Mouse (Mus musculus): ENCODE results near the gene Fhl2.
A peak's percentile ranks its signal among the peaks of the same experiment; 100 is the strongest.

The Fhl2 gene

DNA sequence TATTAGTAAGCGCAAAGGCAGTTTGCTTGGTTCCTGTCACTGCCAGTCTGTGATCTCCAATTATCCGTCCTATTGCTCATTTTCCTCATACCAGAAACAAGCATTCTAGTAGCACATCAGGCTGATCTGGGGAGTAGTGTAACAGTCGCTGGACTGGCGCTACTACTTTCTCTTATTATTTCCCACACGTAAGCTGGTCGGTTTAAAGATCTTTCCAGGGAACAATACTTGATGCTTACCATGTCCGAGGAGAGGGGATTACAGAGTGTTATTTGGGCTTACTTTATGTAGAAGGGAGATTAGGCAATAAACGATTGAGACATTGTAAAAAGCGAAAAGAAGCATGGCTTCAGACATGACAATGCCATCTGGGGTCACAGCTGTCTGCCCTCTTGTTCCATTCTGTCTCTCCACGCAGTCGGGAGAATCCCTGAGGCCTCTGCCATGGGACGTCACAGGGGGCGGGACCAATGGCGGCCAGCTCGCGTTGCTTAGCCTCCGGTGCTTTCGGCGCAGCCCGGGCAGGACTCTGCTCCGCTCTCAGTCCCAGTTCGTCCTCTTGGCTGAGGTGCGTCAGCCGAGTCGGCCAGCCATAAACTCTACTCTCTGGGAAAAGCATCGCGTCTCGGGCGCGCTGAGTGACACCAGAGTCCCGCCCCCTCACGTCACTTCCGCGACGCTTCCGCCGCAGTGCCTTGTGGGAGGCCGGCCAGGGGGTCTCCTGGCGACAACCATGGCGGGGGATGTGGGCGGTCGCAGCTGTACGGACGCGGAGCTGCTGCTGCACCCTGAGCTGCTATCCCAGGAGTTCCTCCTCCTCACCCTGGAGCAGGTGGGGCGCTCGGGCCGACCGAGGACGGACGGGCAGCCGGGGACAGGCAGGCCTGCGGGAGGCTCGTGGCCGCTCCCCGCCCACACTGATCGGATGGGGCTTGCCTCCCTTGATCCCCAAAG is 98.5 kb downstream of the Fhl2 start, which contains the start of the genes Tgfbrap1 and AI597479:
Tgfbrap1 (minus strand) TSS at position 607 of the 954 bp plus-strand sequence.
AI597479 (plus strand) TSS at position 680 of the 954 bp plus-strand sequence.
- peak; percentile 91 for DNase-seq

DNA sequence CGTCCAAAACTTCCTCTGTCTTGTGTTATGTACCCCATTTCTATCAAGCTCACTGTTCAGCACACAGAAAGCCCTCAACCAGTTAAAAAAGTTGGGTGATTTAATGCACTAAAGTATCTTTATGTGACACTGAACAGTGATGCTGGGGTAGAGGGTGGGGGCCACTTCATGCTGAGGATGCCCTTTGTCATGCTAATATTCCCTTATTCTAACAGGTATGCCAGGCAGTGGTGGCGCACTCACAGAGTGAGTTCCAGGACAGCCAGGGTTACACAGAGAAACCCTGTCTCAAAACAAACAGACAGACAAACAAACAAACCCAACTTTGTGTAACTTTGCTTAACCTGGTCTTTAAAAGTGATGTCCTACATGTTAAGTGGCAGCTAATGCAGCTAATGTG is 102.6 kb downstream of the Fhl2 start:
- no peak for DNase-seq

DNA sequence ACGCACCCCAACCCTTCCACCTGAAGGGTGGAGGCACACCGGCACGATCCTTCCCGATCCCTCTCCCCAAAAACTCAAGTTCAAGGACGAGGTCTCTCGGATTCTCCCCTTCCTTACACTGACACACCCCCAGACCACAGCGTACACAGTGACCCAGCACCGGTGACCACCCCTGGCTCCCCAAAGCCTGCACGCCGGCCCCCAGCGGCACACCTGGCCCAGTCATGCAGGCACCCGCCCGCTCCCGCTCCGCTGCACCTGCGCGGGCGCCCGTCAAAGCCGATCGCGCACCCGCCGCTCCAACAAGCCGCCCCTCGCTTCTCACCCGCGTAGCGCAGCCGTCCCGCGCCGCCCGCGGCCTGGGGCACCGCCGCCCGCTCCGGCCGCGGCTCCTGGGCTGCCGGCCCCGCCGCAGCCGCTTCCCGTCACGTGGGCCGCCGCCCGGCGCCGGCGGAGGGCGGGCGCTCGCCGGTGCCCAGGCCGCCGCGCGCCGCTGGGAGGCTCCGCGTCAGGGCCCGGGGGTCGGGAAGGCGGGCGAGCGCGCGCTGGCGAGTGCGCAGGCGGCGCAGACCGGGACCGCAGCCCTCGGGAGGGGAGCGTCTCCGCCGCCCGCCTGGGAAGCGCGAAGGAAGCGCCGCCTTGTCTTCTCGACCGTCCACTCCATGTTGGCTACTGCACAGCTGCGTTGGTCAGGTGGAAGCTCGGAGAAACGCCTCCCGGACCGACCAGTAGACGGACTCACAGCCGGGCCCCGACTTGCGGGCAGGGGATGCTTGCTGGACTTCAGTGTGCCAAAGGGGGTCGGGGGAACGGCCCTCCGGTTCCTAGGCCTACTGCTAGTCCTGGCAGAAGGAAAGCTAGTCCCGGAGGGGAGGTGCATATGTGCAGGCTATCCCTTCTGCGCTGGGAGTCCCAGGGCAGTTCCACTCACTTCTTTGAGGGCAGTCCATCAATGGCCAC is 104.4 kb downstream of the Fhl2 start:
- DNase-seq = peak; percentile 76

DNA sequence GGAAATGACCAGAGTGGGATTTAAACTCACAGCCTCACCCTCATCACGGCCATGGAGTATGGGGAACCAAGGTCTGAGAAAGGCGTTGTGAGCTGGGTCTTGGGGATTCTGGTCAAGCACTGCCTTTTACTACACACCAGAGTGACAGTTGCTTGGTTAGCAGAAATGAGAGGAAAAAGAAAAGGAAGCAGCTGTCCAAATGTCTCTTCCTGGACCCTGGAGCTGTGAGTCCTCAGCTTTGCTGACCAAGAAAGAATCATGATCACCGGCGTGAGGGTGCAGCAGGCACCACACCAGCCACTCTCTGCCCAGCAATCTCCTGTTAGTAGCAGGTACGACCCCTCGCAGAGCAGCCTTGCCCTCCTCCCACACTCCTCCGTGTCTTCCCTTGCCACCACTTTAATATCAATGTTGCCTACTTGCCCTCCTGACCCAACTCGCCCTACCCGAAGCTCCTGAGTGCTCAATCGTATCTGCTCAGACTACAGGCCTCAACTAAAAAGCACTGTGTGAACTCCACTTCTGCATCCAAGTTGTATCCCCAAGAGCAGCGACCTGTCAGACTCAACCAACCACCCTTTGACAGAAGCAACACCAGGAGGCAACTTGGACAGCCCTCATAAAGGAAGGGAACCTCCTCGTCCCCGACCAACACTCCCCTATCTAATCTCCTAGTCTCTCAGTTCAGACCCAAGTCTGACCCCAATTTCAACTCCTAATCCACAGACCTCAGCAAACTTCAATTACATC is 105.3 kb downstream of the Fhl2 start:
- peak; percentile 14 for DNase-seq

DNA sequence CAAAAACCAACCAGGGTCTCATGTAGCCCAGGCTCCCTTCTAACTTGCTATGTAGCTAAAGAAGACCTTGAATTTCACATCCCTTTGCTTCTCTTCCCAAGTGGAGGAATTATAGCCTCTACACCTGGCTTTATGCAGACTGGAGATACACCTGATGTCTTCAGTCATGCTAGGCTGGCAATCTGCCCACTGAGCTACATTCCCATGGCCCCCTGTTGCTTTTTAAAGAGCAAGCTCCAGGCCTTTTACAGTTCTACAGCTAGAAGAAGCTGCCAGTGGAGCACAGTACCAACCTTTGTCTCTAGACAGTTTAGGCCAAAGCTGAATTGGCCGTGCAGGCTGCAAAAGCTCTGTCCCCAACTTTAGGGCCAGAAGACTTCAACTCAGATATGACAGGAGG is 106.4 kb downstream of the Fhl2 start:
- no peak for DNase-seq

DNA sequence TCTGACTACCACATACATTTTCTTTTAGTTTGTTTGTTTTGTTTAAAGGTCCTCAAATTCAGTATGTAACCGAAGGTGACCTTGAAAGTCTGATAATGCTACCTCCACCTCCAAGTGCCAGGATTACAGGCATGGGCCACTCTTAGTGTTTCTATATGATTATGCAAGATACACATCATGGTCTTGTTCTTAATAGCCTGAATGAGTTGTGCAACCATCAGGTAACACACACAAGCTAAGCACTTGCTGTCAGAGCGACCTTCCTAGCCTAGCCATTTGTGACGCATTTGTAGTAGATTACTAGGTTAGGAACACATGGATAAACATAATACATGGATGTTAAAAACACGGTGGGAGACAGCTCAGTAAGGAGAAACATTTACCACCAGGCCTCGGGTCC is 113.8 kb downstream of the Fhl2 start:
- DNase-seq = no peak

DNA sequence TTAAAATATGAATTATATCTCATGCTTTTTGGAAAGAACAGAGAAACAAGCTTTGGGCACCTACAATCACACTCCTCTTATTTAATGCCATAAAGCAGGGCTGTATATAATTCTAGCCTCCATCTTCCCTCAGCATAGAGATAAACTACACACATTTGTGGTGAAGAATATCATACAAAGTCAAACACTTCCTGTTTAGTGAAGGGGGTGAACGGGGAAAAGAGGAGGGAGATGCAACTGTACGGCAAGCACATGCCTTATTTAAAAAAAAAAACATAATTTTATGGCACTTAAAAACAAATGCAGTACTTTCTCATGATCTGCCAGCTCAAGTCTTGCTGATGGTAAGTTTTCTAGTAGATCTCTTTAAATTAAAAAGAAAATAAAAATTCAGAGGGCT is 118.7 kb downstream of the Fhl2 start:
- DNase-seq = no peak

DNA sequence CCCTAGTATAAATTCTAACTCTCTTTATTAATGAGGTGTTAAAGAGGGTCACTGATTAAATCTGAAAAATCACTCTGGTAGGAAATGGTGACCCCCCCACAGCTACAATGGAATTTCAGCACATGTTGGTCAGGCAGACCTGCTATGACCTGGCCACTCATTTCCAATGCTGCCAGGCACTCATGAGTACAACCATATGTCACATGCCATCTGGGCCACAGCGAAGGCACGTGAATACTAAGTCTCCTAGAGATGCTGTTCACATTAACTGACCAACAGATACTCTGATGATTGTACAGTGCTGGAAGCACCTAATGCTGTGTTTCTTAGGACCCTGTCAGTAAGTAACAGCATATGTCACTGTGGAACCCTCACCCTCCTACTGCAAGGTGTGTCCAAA is 122.0 kb downstream of the Fhl2 start:
- DNase-seq = no peak
